Mouse (Mus musculus): Measurements from ENCODE around the gene Capn11. TPM values are rescaled to one million over a fixed set of nuclear protein-coding genes. Genes with fewer than 3 reads are reported as not detected.

The Capn11 gene
- polyA plus RNA-seq, 1 experiment from 2014 or later = 0.85 TPM

DNA sequence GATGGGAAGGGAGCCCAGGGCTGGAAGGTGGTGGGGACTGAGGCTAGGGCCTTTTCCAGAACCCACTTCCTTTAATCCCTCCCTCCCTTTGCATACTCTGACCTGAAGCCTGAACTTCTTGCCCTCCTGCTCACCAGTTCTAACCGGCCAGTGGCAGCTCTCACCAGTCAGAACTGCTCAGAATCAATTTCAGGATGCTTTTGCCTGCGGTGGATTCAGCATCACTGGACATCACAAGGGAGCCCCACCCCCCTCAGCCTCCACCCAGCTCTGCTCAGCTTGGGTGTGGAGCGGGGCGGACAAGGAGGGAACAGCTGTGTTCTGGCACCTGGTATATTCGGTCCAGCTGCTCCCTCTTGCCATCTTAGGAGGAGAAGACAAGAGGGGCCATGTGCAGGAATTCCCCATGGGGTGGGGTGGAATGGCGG lies 57.2 kb downstream of the Capn11 start, which contains the start of gene Mymx:
Mymx (minus strand) TSS at position 226 of the 428 bp plus-strand sequence.
- Histone ChIP-seq H3K9me3 (no peaks in the 10 kb centered on the region), H3K27ac (replicated peaks) (no peak within 1 kb of the TSS), H3K9ac (no peak within 1 kb of the TSS), H3K4me3 (no peak within 1 kb of the TSS), H3K4me1 (replicated peaks) (peaks cover 27% of the 10 kb centered on the region), H3K36me3 (no peaks in the 10 kb centered on the region), H3K4me2 (no peak within 1 kb of the TSS), H3K27me3 (peaks cover 28% of the 10 kb centered on the region)
- no peak for ATAC-seq (ENCODE audit: low read depth)
- WGBS = 36% methylated on average over 6 of the region's 6 CpGs

DNA sequence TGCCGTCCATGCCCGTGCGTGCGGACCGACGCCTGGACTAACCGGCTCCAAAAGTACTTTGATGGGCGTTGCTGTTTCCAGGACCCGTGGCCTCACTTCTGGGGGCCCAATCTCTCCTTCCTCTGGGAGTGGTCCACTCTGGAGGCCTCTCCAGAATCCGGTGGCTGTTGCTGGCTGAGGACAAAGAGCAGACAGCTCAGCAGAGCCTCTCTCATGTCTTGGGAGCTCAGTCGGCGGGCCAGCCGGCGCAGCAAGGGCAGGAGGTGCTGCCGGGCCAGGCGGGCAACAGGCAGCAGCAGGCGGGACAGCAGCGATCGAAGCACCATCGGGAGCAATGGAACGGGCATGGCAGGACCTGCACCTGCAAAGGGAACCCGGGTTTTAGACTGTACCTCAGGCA lies 57.8 kb downstream of the Capn11 start:
- peaks cover 33% of the 10 kb centered on the region for H3K4me1 ChIP-seq (replicated peaks)
- 15% methylated on average over 22 of the region's 22 CpGs for WGBS
- H3K4me2 ChIP-seq = no peak overlapping the region
- H3K27me3 ChIP-seq = peaks cover 28% of the 10 kb centered on the region
- H3K4me3 ChIP-seq = no peak overlapping the region
- H3K9me3 ChIP-seq = no peaks in the 10 kb centered on the region
- H3K9ac ChIP-seq = no peak overlapping the region
- H3K27ac ChIP-seq (replicated peaks) = no peak overlapping the region
- no peak for ATAC-seq (ENCODE audit: low read depth)
- H3K36me3 ChIP-seq = no peaks in the 10 kb centered on the region

DNA sequence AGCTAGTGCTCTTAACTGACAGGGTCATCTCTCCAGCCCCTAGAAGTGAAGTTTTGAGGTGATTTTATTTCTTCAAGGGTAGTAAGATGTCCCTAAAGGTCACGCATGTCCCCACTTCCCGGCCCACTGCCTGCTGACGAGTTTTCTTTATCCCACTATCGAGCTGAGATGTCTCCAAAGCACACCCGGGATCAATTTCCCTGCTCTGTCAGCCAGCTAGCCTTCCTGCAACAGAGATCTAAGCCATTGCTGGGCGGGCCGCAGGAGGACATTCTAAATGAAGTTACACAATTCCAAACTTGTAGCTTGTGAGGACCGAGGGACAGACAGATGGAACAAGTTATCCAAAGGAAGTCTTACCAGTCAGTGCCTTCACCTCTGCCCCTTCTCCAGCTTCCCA lies 58.9 kb downstream of the Capn11 start:
- Histone ChIP-seq H3K4me2 (no peak overlapping the region), H3K4me3 (no peak overlapping the region), H3K36me3 (no peaks in the 10 kb centered on the region), H3K27me3 (peaks cover 28% of the 10 kb centered on the region), H3K27ac (replicated peaks) (no peak overlapping the region), H3K9ac (no peak overlapping the region), H3K4me1 (replicated peaks) (peaks cover 43% of the 10 kb centered on the region), H3K9me3 (no peaks in the 10 kb centered on the region)
- 69% methylated on average over 8 of the region's 8 CpGs for WGBS
- no peak for ATAC-seq (ENCODE audit: low read depth)

DNA sequence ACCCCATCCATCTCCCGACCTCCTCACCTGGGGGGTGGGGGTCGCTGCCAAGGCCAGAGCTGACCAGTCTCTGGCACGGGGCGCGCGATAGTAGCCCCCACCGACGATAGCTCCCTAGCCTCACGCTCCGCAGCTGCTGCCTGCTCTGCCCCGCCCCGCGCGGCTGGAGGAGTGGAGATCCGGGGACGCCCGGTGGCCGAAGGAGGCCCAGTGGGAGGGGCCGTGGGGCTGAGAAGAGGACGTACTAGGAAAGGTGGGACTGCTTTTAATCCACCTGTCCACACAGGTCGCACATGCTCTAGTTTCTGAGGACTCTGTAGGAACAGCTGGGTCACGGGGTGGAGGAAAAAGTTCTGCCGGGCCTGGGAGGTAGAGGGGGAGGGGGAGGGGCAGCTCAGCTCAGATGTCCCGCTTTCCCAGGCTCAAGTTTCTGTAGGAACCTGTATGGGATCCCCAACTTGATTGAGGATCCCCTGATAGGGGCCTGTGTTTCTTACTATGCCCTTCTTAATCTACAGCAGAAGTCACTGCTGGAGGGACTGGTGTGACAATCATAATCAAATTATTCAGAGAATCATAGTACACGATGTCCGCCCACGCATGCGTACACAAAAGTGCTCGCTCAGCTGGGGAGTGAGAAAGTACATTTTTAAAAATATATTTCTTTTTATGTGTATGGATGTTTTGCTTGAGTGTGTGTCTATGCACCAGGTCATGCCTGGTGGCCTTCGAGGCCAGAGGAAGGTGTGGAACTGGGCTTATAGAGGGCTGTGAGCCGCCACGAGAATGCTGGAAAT lies 59.5 kb downstream of the Capn11 start, which contains the start of gene Slc29a1:
Slc29a1 (minus strand) TSS at position 161 of the 797 bp plus-strand sequence.
- peak within 1 kb of the TSS; percentile 56 for H3K9ac ChIP-seq
- H3K4me2 ChIP-seq = peak within 1 kb of the TSS; percentile 53
- H3K4me1 ChIP-seq (replicated peaks) = peaks cover 50% of the 10 kb centered on the region
- peaks cover 30% of the 10 kb centered on the region for H3K27me3 ChIP-seq
- no peak within 1 kb of the TSS for H3K27ac ChIP-seq (replicated peaks)
- WGBS = 18% methylated on average over 32 of the region's 32 CpGs
- H3K9me3 ChIP-seq = no peaks in the 10 kb centered on the region
- peak within 1 kb of the TSS; percentile 26 for H3K4me3 ChIP-seq
- no peaks in the 10 kb centered on the region for H3K36me3 ChIP-seq
- ATAC-seq (ENCODE audit: low read depth) = no peak

DNA sequence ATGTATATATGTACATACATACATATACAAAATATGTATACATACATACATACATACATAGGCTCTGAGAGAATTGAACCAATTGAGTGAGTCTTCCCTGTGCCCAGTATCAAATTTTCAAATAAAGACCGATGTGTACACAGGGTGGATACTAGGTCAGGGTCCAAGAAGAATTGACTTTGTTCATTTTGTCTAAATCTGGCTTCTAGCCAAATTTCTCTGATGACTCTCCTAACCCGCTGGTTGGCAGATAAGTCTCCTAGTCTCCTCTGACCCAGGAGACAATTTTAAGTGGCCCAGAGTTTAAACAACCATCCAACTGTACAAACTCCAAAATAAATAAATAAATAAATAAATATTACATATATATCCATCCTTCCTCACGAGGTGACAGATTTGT lies 60.2 kb downstream of the Capn11 start:
- Histone ChIP-seq H3K4me3 (no peak overlapping the region), H3K36me3 (no peaks in the 10 kb centered on the region), H3K9ac (0 out of 2 replicates have a peak overlapping the region, but pooled peaks have one; percentile 56), H3K4me2 (peak overlapping the region; percentile 53), H3K27ac (replicated peaks) (no peak overlapping the region), H3K27me3 (peaks cover 37% of the 10 kb centered on the region), H3K9me3 (no peaks in the 10 kb centered on the region), H3K4me1 (replicated peaks) (peaks cover 57% of the 10 kb centered on the region)
- 46% methylated on average over 3 of the region's 3 CpGs for WGBS
- ATAC-seq (ENCODE audit: low read depth) = no peak

DNA sequence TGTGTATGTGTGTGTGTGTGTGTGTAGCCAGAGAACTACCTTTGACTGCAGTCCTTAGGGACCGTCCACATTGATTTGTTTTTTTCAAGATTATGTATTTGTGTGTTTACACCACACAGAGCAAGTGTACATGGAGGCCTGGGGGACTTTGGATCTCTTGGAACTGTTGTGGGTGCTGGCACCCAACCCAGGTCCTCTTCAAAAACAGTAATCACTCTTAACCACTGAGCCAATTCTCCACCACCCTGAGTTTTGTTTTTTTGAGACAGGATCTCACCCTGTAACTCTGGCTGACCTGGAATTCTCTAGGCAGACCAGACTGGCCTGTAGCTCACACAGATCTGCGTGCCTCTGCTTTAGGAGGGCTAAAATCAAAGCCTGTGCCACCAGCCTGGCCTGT lies 60.7 kb downstream of the Capn11 start:
- no peak overlapping the region for H3K9ac ChIP-seq
- no peak for ATAC-seq (ENCODE audit: low read depth)
- no peaks in the 10 kb centered on the region for H3K9me3 ChIP-seq
- peak overlapping the region; percentile 28; the same call in 1 of the 2 replicates for H3K27ac ChIP-seq (replicated peaks)
- no peak overlapping the region for H3K4me2 ChIP-seq
- H3K4me3 ChIP-seq = no peak overlapping the region
- H3K4me1 ChIP-seq (replicated peaks) = peaks cover 62% of the 10 kb centered on the region
- H3K36me3 ChIP-seq = no peaks in the 10 kb centered on the region
- peaks cover 42% of the 10 kb centered on the region for H3K27me3 ChIP-seq
- WGBS = 81% methylated on average over 2 of the region's 2 CpGs

DNA sequence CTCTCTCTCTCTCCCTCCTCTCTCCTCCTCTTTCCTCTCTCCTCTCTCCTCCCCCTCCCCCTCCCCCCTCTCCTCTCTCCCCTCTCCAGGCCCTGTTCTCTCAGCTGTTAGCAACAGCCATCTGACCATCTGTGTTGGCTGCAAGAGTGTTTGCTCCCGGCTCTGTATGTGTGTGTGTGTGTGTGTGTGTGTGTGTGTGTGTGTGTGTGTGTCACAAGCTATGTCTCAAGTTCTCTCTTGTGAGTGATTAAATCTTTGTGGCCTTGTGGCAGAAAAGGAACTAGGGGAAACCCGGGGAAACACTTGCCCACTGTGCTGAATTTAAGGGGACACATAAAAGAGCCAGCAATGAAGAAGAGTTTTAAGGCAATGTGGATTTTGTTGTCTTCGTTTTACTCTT lies 61.3 kb downstream of the Capn11 start:
- no peak overlapping the region for H3K4me2 ChIP-seq
- ATAC-seq (ENCODE audit: low read depth) = no peak
- no peak overlapping the region for H3K4me3 ChIP-seq
- H3K27ac ChIP-seq (replicated peaks) = peak overlapping the region; percentile 28
- H3K4me1 ChIP-seq (replicated peaks) = peaks cover 68% of the 10 kb centered on the region
- H3K36me3 ChIP-seq = no peaks in the 10 kb centered on the region
- H3K9ac ChIP-seq = no peak overlapping the region
- H3K9me3 ChIP-seq = no peaks in the 10 kb centered on the region
- WGBS = 35% methylated on average over 3 of the region's 3 CpGs
- peaks cover 46% of the 10 kb centered on the region for H3K27me3 ChIP-seq

DNA sequence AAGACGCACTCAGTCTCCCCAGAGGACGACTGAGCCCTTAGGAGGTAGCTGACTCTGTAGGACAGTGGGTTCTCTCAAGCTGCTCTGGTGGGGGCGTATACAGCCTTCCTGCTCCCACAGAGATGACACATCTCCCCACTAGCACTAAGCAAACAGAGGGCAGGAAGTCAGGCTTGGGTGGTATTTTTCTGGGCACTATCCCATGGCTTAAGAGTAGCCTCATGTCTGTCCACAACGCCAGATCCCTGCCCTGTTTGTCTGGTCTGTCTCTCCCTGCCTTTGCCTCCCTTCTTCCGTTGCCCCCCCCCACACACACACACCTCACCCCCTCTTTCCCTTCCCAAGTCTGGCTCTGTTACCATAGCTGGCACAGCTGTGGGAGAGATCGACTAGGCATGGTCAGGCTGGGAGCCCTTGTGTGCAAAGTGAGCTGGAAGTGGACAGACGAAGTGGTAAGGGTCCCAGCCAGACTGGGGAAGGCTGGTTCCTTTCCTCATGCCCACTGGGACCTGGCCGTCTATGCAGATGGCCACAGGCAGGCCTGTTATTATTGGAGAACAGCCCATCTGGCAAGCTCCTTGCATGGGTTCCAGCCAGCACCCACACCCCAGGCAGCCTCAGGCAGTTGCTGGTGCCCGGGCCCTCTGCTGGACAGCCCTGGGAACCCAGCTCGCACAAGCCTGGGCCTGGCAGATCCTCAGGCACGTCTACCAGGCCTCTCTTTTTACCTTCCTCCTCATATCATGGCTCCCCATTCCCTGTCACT lies 62.3 kb downstream of the Capn11 start:
- Histone ChIP-seq H3K4me2 (peak overlapping the region; percentile 80; the same call in 1 of the 2 replicates), H3K4me1 (replicated peaks) (peaks cover 72% of the 10 kb centered on the region), H3K36me3 (no peaks in the 10 kb centered on the region), H3K9ac (no peak overlapping the region; the same call in 1 of the 2 replicates), H3K27ac (replicated peaks) (peak overlapping the region; percentile 64), H3K9me3 (no peaks in the 10 kb centered on the region), H3K4me3 (no peak overlapping the region), H3K27me3 (peaks cover 40% of the 10 kb centered on the region)
- 27% methylated on average over 11 of the region's 11 CpGs for WGBS
- ATAC-seq (ENCODE audit: low read depth) = peak; percentile 36; the same call in 1 of the 2 replicates

DNA sequence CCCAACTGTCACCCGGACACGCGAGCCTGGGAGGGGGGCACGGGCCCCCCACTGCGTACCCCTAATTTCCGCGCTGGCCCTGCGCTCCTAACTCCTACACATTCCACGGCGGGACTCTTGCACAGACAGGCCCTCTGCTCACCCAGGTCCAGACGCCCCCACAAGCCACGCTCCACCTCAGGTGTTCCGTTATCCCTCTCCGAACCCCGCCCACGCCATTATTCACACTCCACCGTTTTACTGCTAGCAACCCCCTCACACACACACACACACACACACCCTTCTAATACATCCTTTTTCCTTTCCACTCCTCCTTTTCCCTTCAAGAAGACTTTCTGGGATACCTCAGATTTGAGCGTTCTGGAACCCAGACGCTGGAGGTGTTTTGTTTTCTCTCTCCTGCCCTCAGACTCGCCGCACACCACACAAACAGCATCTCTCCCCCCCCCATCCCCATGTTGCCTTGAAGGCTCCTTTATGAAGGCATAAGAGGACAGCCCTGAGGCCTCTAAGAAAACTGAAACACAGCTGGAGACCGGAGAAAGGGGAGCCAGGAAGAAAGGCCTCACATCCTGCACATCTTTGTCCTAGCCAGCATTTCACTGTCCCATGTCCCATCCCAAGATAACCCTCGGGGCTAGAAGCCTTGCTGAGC lies 63.3 kb downstream of the Capn11 start:
- peak overlapping the region; percentile 45 for H3K4me3 ChIP-seq
- H3K4me2 ChIP-seq = peak overlapping the region; percentile 80
- H3K27me3 ChIP-seq = peaks cover 30% of the 10 kb centered on the region
- peaks cover 73% of the 10 kb centered on the region for H3K4me1 ChIP-seq (replicated peaks)
- H3K27ac ChIP-seq (replicated peaks) = peak overlapping the region; percentile 64
- no peaks in the 10 kb centered on the region for H3K9me3 ChIP-seq
- 4% methylated on average over 23 of the region's 23 CpGs for WGBS
- peak overlapping the region; percentile 65 for H3K9ac ChIP-seq
- ATAC-seq (ENCODE audit: low read depth) = peak; percentile 38
- H3K36me3 ChIP-seq = no peaks in the 10 kb centered on the region

DNA sequence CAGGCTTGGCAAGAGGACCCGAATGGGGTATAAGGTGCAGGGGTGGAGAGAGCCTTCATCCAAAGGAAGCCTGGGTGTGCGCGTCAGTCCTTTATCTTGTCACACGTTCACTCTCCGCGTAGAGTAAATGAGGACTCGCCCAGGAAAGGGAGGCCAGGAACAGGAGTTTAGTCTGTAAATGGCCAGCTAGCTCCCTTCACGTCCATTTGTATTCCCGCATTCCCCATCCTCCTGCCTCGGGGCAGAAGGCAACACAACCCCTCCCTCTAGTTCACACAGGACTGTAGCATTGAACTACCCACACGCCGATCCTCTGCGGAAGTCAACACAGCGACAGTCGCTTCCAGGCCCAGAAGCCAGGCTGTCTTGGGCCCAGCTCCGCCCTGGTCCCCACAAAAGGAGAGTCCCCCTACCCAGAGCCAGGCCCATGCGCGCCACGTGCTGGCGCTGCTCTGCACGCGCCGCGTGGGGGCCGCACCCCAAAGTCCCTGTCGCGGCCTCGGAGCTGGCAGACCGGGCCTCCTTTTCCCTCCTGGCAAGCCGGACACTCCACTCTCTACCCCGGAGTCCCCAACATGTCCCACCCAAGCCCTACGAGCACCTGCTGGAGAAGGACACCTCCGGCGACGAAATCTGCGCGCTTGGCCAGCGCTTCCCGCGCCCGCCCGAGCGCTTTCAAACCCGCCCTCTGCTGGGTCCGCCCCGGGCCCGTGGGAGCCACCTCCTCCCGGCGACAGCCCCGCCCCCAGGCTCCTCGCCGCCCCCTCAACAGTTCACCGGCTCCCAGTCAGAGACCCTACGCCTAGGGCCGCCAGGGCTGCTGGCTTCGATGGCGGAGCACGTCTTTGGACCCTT lies 64.0 kb downstream of the Capn11 start:
- under 1% methylated on average over 54 of the region's 58 CpGs for WGBS
- Histone ChIP-seq H3K4me1 (replicated peaks) (peaks cover 73% of the 10 kb centered on the region), H3K4me2 (peak overlapping the region; percentile 80), H3K9me3 (no peaks in the 10 kb centered on the region), H3K27ac (replicated peaks) (peak overlapping the region; percentile 64), H3K36me3 (no peaks in the 10 kb centered on the region), H3K9ac (peak overlapping the region; percentile 65), H3K4me3 (peak overlapping the region; percentile 45), H3K27me3 (peaks cover 23% of the 10 kb centered on the region)
- peak; percentile 79 for ATAC-seq (ENCODE audit: low read depth)

DNA sequence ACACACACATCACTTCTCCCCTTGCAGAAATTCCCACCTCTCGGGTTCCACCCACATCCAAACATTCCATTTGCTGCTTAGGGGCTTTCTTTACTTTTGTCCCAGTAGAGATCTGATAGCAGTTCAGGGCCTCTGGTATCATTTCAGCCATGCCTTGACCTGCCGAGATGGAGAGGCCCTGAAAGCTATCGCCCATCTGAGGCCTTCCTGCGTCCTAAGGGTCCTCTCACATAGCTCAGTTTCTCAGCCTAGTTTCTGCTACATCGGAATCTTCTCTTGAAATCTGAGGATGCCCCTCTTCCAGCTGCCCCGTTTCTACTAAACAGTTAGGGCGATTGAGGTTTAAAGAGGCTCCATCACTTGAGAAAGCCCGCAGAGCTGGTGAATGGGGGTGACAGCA lies 64.9 kb downstream of the Capn11 start:
- no peaks in the 10 kb centered on the region for H3K36me3 ChIP-seq
- H3K9me3 ChIP-seq = no peaks in the 10 kb centered on the region
- no peak for ATAC-seq (ENCODE audit: low read depth)
- H3K27me3 ChIP-seq = peaks cover 18% of the 10 kb centered on the region
- no peak overlapping the region for H3K27ac ChIP-seq (replicated peaks)
- H3K4me1 ChIP-seq (replicated peaks) = peaks cover 65% of the 10 kb centered on the region
- 49% methylated on average over 8 of the region's 8 CpGs for WGBS
- peak overlapping the region; percentile 80 for H3K4me2 ChIP-seq
- peak overlapping the region; percentile 45 for H3K4me3 ChIP-seq
- H3K9ac ChIP-seq = peak overlapping the region; percentile 65; the same call in 1 of the 2 replicates

All from neural tube, embryonic 13.5 days (tissue).